Mouse (Mus musculus): ENCODE results near the gene Mepe.

The Mepe gene

DNA sequence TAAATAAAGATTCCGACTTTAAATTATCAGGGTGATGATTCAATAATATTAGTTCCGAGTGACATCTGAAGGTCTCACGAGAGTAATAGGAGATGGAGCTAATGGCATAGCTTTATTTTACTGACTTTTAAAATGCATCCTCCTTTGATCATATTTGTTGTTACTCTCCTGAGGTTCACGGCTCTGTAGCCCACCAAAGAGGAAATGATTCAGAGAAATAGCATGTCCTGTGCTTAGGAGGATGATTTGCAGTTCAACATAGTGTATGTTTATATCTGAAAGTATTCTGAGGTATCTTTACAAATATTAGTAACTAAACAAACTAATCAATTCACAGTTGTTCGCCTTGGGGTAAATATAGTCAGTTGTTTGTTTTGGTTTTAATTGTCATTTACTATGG is 32.4 kb downstream of the Mepe start:
- DNase-seq: no peak

- DNase-seq: no peak
These were observed 33.5 kb downstream of the Mepe start for GRCm38 (mm10) chr5:104358592-104358991.

GRCm38 (mm10) chr5:104359257-104359656 is 34.1 kb downstream of the Mepe start:
- no peak for DNase-seq

DNA sequence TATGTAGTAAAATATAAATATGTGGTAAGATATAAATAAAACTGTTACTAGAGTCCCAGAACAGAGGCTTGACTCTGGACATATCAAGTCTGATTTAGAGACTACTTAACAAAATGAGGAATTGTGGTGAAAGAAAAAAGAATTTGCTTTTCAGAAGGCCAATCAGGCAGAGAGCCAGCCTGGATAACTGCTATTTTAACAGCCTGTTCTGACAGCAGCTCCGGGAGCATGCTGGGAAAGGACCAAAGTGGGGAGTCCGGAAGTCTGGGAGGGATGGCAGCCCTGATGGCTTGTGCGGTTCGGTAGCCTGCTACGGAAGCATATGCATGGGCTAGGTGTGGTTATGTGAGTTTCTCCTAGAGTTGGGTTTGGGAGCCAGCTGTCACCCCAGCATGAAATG is 45.5 kb downstream of the Mepe start:
- DNase-seq: no peak

GRCm38 (mm10) chr5:104371284-104371683 is 46.2 kb downstream of the Mepe start:
- DNase-seq: no peak

GRCm38 (mm10) chr5:104373648-104374307 is 48.6 kb downstream of the Mepe start:
- DNase-seq: no peak

DNA sequence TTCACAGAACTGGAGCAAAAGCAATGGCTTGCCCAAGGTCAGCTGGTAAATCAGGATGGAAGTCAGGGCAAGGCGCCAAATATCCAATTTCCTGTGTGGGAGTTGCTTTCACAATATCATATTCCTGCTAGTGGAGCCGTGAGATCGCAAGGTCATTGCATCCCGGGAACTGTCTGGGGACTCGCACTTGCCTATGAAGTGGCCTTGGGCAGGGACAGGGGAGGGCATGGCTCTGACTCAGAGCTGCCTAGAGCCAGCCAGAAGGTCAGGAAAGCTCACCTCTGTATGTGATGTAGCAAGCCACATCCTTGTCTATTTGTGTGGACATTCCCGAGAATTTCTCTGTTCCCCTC is 49.2 kb downstream of the Mepe start:
- DNase-seq: peak; percentile 66

GRCm38 (mm10) chr5:104375132-104375531 is 50.0 kb downstream of the Mepe start:
- DNase-seq: no peak

DNA sequence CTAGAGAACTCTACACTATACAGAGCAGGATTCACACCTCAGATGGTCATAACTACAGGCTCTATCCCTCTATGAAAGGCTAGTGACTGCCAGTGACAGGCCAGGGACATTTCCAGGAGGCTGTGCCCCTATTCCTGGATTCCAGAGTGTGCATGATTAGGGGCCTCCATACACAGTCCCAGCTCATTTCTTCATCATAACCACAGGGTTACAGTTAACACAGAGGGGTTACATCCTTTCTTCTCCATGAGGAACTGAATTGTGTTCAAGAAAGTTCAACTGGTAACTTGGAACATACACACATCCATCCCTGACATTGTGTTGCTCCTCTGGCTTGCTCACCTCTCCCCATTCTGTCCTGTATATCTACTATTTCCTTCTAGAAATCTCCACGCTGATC is 51.8 kb downstream of the Mepe start:
- DNase-seq: no peak

DNA sequence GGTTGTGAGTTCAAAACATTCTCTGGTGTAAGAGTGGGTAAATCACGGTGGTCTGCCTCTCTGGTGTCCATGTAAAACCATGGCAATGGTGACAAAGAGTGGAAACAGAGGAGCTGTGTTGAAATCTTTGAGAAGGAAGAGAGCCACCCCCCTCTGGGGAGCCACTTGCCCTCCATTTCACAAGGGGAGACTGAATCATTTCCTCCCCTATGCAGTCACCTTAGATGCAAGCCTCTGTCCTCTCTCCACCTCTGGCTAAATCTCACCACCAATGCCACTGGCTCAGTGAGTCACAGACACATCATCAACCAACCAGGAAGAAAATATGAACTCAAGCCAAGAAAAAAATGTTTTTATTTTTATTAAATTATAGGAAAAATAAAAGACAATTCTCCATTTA is 55.4 kb downstream of the Mepe start:
- no peak for DNase-seq

DNA sequence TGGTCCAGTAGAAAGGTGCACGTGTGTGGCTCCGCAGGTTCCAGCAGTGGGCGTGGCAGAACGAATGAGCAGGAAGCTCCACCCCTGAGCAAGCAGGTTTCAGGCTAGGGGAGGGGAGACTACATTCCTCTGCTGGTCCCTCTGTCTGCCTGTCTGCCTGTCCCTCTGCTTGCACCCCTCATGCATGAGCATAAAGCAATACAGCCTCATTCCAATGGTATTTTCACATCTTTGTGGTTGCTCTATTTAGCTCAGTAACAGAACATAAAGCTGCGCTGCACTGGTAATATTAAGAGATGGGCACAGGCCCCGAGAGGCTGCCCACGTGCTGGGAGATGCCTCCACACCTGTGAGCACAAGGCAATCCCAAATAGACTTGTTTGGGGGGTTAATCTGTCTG is 56.5 kb downstream of the Mepe start:
- DNase-seq: no peak

DNA sequence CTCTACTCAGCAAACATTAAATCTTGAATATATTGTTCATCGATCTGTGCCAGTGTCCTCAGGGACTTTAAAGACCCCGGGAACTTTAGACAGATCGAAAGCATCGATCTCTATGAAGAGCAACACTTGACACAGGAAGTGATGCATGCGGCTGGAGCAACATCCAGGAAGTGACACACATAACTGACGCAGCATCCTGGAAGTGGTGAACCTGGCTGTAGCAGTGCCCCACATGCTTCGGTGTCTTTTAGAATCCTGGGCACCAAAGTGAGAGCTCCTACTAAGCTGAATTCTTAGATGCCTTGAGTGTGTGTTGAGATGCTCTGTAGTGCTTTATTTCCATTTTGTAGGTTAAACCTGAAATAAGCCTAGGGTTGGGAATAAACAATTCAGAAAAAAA is 59.4 kb downstream of the Mepe start:
- no peak for DNase-seq

DNA sequence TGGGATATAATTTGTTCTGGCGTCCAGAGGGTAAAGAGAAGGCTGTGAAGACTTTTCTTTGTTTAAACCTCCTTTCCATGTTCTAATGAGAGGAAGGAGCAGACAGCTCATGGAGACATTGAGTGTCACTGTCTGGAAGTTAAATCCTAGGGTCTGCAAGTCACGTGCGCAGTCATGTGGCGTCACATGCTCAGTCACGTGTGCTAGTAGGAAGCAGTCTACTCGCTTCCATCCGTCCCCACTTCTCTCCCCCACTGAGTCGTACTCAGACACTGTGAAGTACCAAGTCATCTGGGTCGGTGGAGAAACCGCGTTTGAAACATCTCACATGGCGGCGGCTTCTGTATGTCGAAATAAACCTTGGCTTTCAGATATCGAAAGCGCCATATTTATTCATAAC is 60.4 kb downstream of the Mepe start:
- no peak for DNase-seq

GRCm38 (mm10) chr5:104386908-104387307 is 61.8 kb downstream of the Mepe start:
- DNase-seq: no peak
